Mouse (Mus musculus): ENCODE results near the gene Ywhah. TPM values are rescaled to one million over a fixed set of nuclear protein-coding genes. Genes with fewer than 3 reads are reported as not detected.

Ywhah gene
- polyA plus RNA-seq, 2 experiments, result 132 to 183 TPM

- no peak for ATAC-seq (ENCODE audit: insufficient read depth)
- Histone ChIP-seq H3K9ac (replicated peaks) (no peak overlapping the region), H3K9me3 (ENCODE audit: control insufficient read depth, low read length) (no peaks in the 10 kb centered on the region), H3K4me1 (replicated peaks; ENCODE audit: control insufficient read depth in 2 of 2, insufficient read depth in 2 of 2, low read length in 1 of 2) (no peaks in the 10 kb centered on the region), H3K27ac (no peak overlapping the region), H3K27me3 (ENCODE audit: control insufficient read depth, insufficient read depth, low read length) (no peaks in the 10 kb centered on the region), H3K36me3 (replicated peaks; ENCODE audit: control insufficient read depth, insufficient read depth, low read depth) (no peaks in the 10 kb centered on the region), H3K4me2 (ENCODE audit: low read depth) (no peak overlapping the region), H3K4me3 (ENCODE audit: insufficient read depth in 1 of 2, low read depth in 2 of 2, low read length in 2 of 2) (no peak overlapping the region)
- 6% methylated on average over 4 of the region's 4 CpGs for WGBS (ENCODE audit: insufficient replicate concordance)
- TF ChIP-seq CTCF (IDR thresholded peaks at IDR 0.05; ENCODE audit: low read depth), result no peak
- no peak for DNase-seq (ENCODE audit: low read depth in 3 of 3, low spot score in 3 of 3)
Observed at GRCm38 (mm10) chr5:32997686-32998085, 20.9 kb upstream of the Ywhah start.

DNA sequence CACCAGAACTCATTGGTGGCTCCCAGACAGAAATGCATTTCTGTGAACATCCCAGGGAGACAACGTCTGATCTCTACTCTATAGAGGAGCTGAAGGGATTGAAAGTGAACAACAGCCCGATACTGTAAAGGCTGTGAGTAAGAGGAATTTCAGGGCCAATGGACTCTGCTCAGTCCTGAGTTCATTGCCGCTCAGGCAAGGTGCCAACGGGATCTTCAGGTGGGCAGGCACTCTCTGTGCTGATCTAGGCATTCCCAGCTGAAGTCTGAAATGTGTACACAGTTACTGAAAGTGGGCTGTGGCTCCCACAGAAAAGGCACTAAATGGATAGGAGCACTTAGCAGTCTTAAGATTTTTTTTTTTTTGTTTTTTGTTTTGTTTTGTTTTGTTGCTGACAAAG is 19.8 kb upstream of the Ywhah start:
- Histone ChIP-seq H3K4me3 (ENCODE audit: insufficient read depth in 1 of 2, low read depth in 2 of 2, low read length in 2 of 2) (no peak overlapping the region), H3K36me3 (replicated peaks; ENCODE audit: control insufficient read depth, insufficient read depth, low read depth) (no peaks in the 10 kb centered on the region), H3K27ac (no peak overlapping the region), H3K4me1 (replicated peaks; ENCODE audit: control insufficient read depth in 2 of 2, insufficient read depth in 2 of 2, low read length in 1 of 2) (peaks cover 0 to 2% of the 10 kb centered on the region in 2 experiments; a peak in 2 of 4 replicates), H3K27me3 (ENCODE audit: control insufficient read depth, insufficient read depth, low read length) (no peaks in the 10 kb centered on the region), H3K9ac (replicated peaks) (no peak overlapping the region), H3K4me2 (ENCODE audit: low read depth) (no peak overlapping the region), H3K9me3 (ENCODE audit: control insufficient read depth, low read length) (no peaks in the 10 kb centered on the region)
- ATAC-seq (ENCODE audit: insufficient read depth) (no peak), DNase-seq (ENCODE audit: low read depth in 3 of 3, low spot score in 3 of 3) (no peak)
- TF ChIP-seq CTCF (IDR thresholded peaks at IDR 0.05; ENCODE audit: low read depth) (no peak), EP300 (IDR thresholded peaks at IDR 0.05; ENCODE audit: low read depth) (no peak)
- 65% methylated on average over 4 of the region's 4 CpGs for WGBS (ENCODE audit: insufficient replicate concordance)

GRCm38 (mm10) chr5:33001111-33001510 is 17.5 kb upstream of the Ywhah start:
- Histone ChIP-seq H3K4me2 (ENCODE audit: low read depth) (no peak overlapping the region), H3K4me3 (ENCODE audit: insufficient read depth in 1 of 2, low read depth in 2 of 2, low read length in 2 of 2) (no peak overlapping the region), H3K4me1 (replicated peaks; ENCODE audit: control insufficient read depth in 2 of 2, insufficient read depth in 2 of 2, low read length in 1 of 2) (peaks cover 0 to 2% of the 10 kb centered on the region in 2 experiments; a peak in 2 of 4 replicates), H3K27me3 (ENCODE audit: control insufficient read depth, insufficient read depth, low read length) (no peaks in the 10 kb centered on the region), H3K9me3 (ENCODE audit: control insufficient read depth, low read length) (no peaks in the 10 kb centered on the region), H3K9ac (replicated peaks) (no peak overlapping the region), H3K36me3 (replicated peaks; ENCODE audit: control insufficient read depth, insufficient read depth, low read depth) (no peaks in the 10 kb centered on the region), H3K27ac (no peak overlapping the region)
- no peak for ATAC-seq (ENCODE audit: insufficient read depth)
- TF ChIP-seq CTCF (IDR thresholded peaks at IDR 0.05; ENCODE audit: low read depth), result no peak
- no peak for TF ChIP-seq EP300 (IDR thresholded peaks at IDR 0.05; ENCODE audit: low read depth)
- WGBS (ENCODE audit: insufficient replicate concordance), result 58% methylated on average over 5 of the region's 5 CpGs
- DNase-seq (ENCODE audit: low read depth in 3 of 3, low spot score in 3 of 3), result no peak

- Histone ChIP-seq H3K9ac (replicated peaks) (no peak overlapping the region), H3K27ac (no peak overlapping the region), H3K4me1 (replicated peaks; ENCODE audit: control insufficient read depth in 2 of 2, insufficient read depth in 2 of 2, low read length in 1 of 2) (peaks cover 0 to 2% of the 10 kb centered on the region in 2 experiments; a peak in 2 of 4 replicates), H3K4me3 (ENCODE audit: insufficient read depth in 1 of 2, low read depth in 2 of 2, low read length in 2 of 2) (no peak overlapping the region), H3K9me3 (ENCODE audit: control insufficient read depth, low read length) (no peaks in the 10 kb centered on the region), H3K27me3 (ENCODE audit: control insufficient read depth, insufficient read depth, low read length) (no peaks in the 10 kb centered on the region), H3K36me3 (replicated peaks; ENCODE audit: control insufficient read depth, insufficient read depth, low read depth) (no peaks in the 10 kb centered on the region), H3K4me2 (ENCODE audit: low read depth) (no peak overlapping the region)
- no peak for TF ChIP-seq EP300 (IDR thresholded peaks at IDR 0.05; ENCODE audit: low read depth)
- DNase-seq (ENCODE audit: low read depth in 3 of 3, low spot score in 3 of 3) (no peak), ATAC-seq (ENCODE audit: insufficient read depth) (no peak)
- WGBS (ENCODE audit: insufficient replicate concordance), result 59% methylated on average over 5 of the region's 5 CpGs
Observed at GRCm38 (mm10) chr5:33002781-33003180, 15.8 kb upstream of the Ywhah start.

DNA sequence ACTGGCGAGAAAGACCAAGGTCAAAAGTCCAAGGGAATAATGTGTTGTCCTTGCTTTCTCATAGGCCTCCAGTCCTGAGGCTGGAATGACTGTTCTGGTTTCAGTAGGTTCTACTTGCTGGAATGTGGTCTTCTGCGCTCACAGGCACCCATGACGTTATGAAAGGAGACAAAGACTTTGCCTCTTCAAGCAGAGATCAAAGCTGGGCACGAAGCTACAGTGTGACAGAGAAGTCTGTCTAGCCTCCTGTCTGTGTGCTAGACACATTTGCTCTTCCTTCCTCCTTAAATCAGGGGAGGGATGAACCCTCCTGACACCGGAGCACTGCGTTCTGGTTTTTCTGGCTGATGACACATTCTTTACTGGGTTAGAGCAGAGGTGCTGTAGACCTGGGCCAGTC is 15.1 kb upstream of the Ywhah start:
- H3K36me3 ChIP-seq (replicated peaks; ENCODE audit: control insufficient read depth, insufficient read depth, low read depth), result no peaks in the 10 kb centered on the region
- no peak for DNase-seq (ENCODE audit: low read depth in 3 of 3, low spot score in 3 of 3)
- ATAC-seq (ENCODE audit: insufficient read depth), result no peak
- H3K9me3 ChIP-seq (ENCODE audit: control insufficient read depth, low read length), result no peaks in the 10 kb centered on the region
- no peak overlapping the region for H3K4me2 ChIP-seq (ENCODE audit: low read depth)
- no peak overlapping the region for H3K9ac ChIP-seq (replicated peaks)
- peaks cover 0 to 2% of the 10 kb centered on the region in 2 experiments; a peak in 2 of 4 replicates for H3K4me1 ChIP-seq (replicated peaks; ENCODE audit: control insufficient read depth in 2 of 2, insufficient read depth in 2 of 2, low read length in 1 of 2)
- no peaks in the 10 kb centered on the region for H3K27me3 ChIP-seq (ENCODE audit: control insufficient read depth, insufficient read depth, low read length)
- no peak overlapping the region for H3K27ac ChIP-seq
- 57% methylated on average over 6 of the region's 6 CpGs for WGBS (ENCODE audit: insufficient replicate concordance)
- H3K4me3 ChIP-seq (ENCODE audit: insufficient read depth in 1 of 2, low read depth in 2 of 2, low read length in 2 of 2), result no peak overlapping the region
- TF ChIP-seq EP300 (IDR thresholded peaks at IDR 0.05; ENCODE audit: low read depth) (no peak), CTCF (IDR thresholded peaks at IDR 0.05; ENCODE audit: low read depth) (no peak)
